ENCODE assay signal across 19 mouse cellular contexts in the genomic region with DNA sequence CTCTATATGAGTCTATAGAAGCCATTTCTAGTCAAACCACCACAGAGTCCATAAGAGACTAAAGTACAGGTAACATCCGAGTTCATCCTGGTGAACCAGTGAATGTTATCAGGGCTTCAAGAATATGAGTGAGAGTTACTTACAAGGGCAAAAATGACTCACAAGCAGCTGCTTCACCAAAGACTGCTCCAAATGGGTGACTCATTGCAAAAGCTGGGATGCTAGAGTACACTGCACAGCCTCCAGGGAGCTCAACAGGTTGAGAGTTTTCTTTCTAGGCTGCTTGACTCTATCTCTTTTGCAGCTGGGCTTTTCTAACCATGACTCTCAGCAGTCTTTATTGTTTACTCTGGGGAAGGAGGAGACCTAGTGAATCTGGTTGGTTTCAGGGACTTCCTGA.
DNase-seq lines count a peak whose midpoint lies in the region.
"Had no signal": no experiment of that assay in that cellular context is flagged by ENCODE, and none has a peak within 500 bp of the region (broad histone marks: within the 10 kb centered on the region; RNA-seq: fewer than 3 reads in every experiment).

No protein-coding gene starts in this region.

- H3K4me1 ChIP-seq in heart, embryonic 10.5 days: peaks cover 26% of the 10 kb centered on the region

- no peak overlapping the region for H3K27ac ChIP-seq in heart, embryonic 10.5 days
- H3K27ac ChIP-seq: embryonic facial prominence, embryonic 10.5 days; forebrain, embryonic 10.5 days; hindbrain, embryonic 13.5 days; hindbrain, postnatal 0 days had no signal

- no peaks in the 10 kb centered on the region for H3K27me3 ChIP-seq in heart, embryonic 10.5 days (ENCODE audit: insufficient read depth, poor library complexity, severe bottlenecking)
- H3K27me3 ChIP-seq: CH12.LX; hindbrain, embryonic 13.5 days had no signal

- WGBS in heart, embryonic 10.5 days: 73% methylated on average over 1 of the region's 1 CpGs

- H3K9me3 ChIP-seq in heart, embryonic 10.5 days: no peaks in the 10 kb centered on the region
- H3K9me3 ChIP-seq: embryonic facial prominence, embryonic 10.5 days; forebrain, embryonic 10.5 days; hindbrain, embryonic 13.5 days had no signal

- intact Hi-C loops in gastrocnemius, postnatal 14 days (cut with DNase I; ENCODE audit: low total_unique reads): no loop called here

- no peaks in the 10 kb centered on the region for H3K36me3 ChIP-seq in heart, embryonic 10.5 days
- H3K36me3 ChIP-seq: embryonic facial prominence, embryonic 10.5 days; forebrain, embryonic 10.5 days; hindbrain, embryonic 13.5 days had no signal

- peak; percentile 92 for DNase-seq in heart, adult 11 months
- DNase-seq in heart, embryonic 10.5 days (ENCODE audit: low spot score): no peak
- DNase-seq in 3T3-L1 (ENCODE audit: low read depth, low spot score): peak; percentile 64
- peak; percentile 59 for DNase-seq in Muller cell, postnatal 12 days (ENCODE audit: inconsistent ontology term)
- DNase-seq in fibroblast of lung, adult 2 months (ENCODE audit: low read depth): peak; percentile 44
- DNase-seq in right cerebral cortex, postnatal 10 days (ENCODE audit: low spot score in 2 of 2): no peak
- no peak for DNase-seq in gastrocnemius, postnatal 14 days
- DNase-seq in cerebellum, adult 9-11 months: no peak
- DNase-seq: adrenal gland, adult 8-10 months; cerebellum, adult 11-12 months; cerebellum, postnatal 10 days; gastrocnemius, postnatal 10 days; heart, postnatal 10 days; kidney, adult 2 months had no signal

- H3K4me3 ChIP-seq in heart, embryonic 10.5 days: no peak overlapping the region
- H3K4me3 ChIP-seq: embryonic facial prominence, embryonic 10.5 days; forebrain, embryonic 10.5 days; hindbrain, embryonic 13.5 days had no signal

Comparison
In these comparisons a context has a peak if more than half of its experiments do, and no peak if none do; other contexts are left out.
1. DNase-seq: peak in heart, adult 11 months (single experiment), 3T3-L1 (single experiment), Muller cell, postnatal 12 days (single experiment) and fibroblast of lung, adult 2 months (single experiment); none in heart, embryonic 10.5 days (single experiment), right cerebral cortex, postnatal 10 days (0 of 2), gastrocnemius, postnatal 14 days (single experiment) and cerebellum, adult 9-11 months (single experiment).